Mouse (Mus musculus) lung, embryonic 16.5 days (tissue): ENCODE measurements around the gene Rdx. TPM values are rescaled to one million over a fixed set of nuclear protein-coding genes. Genes with fewer than 3 reads are reported as not detected.

Source experiments
- ATAC-seq: fragments of 200-750 bp; cut with Nextera tagmentation; 2 replicates; pipeline ENCODE4 v1.8.0; 2017; ENCODE audit warnings: low read depth, mild to moderate bottlenecking, moderate library complexity
- H3K27ac ChIP-seq: fragments of 300-500 bp; sonication (generic); 2 replicates; pipeline ENCODE4 v1.5.1; 2014; ENCODE audit warnings: mild to moderate bottlenecking, control low read depth, low read length
- H3K27me3 ChIP-seq: fragments of 300-500 bp; sonication (generic); 2 replicates; pipeline ENCODE4 v1.6.1; 2014; ENCODE audit warnings: low read depth, low read length, mixed read lengths; ENCODE audit not compliant: control insufficient read depth, insufficient read depth
- H3K36me3 ChIP-seq: fragments of 300-500 bp; sonication (generic); 2 replicates; pipeline ENCODE4 v1.6.1; 2014; ENCODE audit warnings: low read length; ENCODE audit not compliant: control insufficient read depth, insufficient read depth
- H3K4me1 ChIP-seq: fragments of 300-500 bp; sonication (generic); replicated peaks from 2 replicates; pipeline ENCODE4 v1.6.1; 2014; ENCODE audit warnings: low read length, mixed read lengths; ENCODE audit not compliant: control insufficient read depth, insufficient read depth
- H3K4me2 ChIP-seq: fragments of 300-500 bp; sonication (generic); 2 replicates; pipeline ENCODE4 v1.6.1; 2014; ENCODE audit warnings: low read depth, low read length, control low read depth
- H3K4me3 ChIP-seq: fragments of 300-500 bp; sonication (generic); 2 replicates; pipeline ENCODE4 v1.5.1; 2014; ENCODE audit warnings: mild to moderate bottlenecking, low read length, control low read depth
- H3K9ac ChIP-seq: fragments of 300-500 bp; sonication (generic); 2 replicates; pipeline ENCODE4 v1.6.1; 2014; ENCODE audit warnings: low read length, control low read depth
- H3K9me3 ChIP-seq: fragments of 300-500 bp; sonication (generic); 2 replicates; pipeline ENCODE4 v1.6.1; 2016; ENCODE audit warnings: low read length; ENCODE audit not compliant: control insufficient read depth
- WGBS: fragments of 180-500 bp; shearing (Covaris S2); extraction: QIAGEN DNeasy Blood & Tissue Kit; methylation state at CpG from one replicate; pipeline ENCODE4 v1.1.7; 2014; 5-methylcytosine and 5-hydroxymethylcytosine counted together
- polyA plus RNA-seq: library from polyadenylated mRNA; unstranded; fragments of >200 nt; fragmentation: Nextera tagmentation; extraction: Ambion mirVana; gene quantifications from 2 replicates; pipeline ENCODE4 v1.2.1, GENCODE M21; 2015

Gene Rdx
- polyA plus RNA-seq, 1 experiment from 2014 or later: 115 TPM

GRCm38 (mm10) chr9:52077692-52078091 is 30.7 kb downstream of the Rdx start:
- H3K9me3 ChIP-seq: no peaks in the 10 kb centered on the region
- no peak overlapping the region for H3K9ac ChIP-seq
- H3K27me3 ChIP-seq: no peaks in the 10 kb centered on the region
- H3K4me3 ChIP-seq: no peak overlapping the region
- H3K27ac ChIP-seq: no peak overlapping the region
- peaks cover 39% of the 10 kb centered on the region for H3K36me3 ChIP-seq
- WGBS: 73% methylated on average over 1 of the region's 1 CpGs
- no peaks in the 10 kb centered on the region for H3K4me1 ChIP-seq
- H3K4me2 ChIP-seq: no peak overlapping the region
- no peak for ATAC-seq

- Histone ChIP-seq H3K4me3 (no peak overlapping the region), H3K36me3 (peaks cover 32% of the 10 kb centered on the region), H3K9ac (no peak overlapping the region), H3K4me1 (no peaks in the 10 kb centered on the region), H3K27ac (no peak overlapping the region), H3K4me2 (no peak overlapping the region), H3K27me3 (no peaks in the 10 kb centered on the region), H3K9me3 (no peaks in the 10 kb centered on the region)
- ATAC-seq: no peak
- WGBS: 45% methylated on average over 2 of the region's 2 CpGs
Measured at GRCm38 (mm10) chr9:52081979-52082378, 35.0 kb downstream of the Rdx start.

GRCm38 (mm10) chr9:52082414-52082813 is 35.4 kb downstream of the Rdx start:
- no peak for ATAC-seq
- H3K27me3 ChIP-seq: no peaks in the 10 kb centered on the region
- H3K36me3 ChIP-seq: peaks cover 36% of the 10 kb centered on the region
- H3K9ac ChIP-seq: no peak overlapping the region
- no peaks in the 10 kb centered on the region for H3K4me1 ChIP-seq
- H3K4me2 ChIP-seq: no peak overlapping the region
- H3K9me3 ChIP-seq: no peaks in the 10 kb centered on the region
- H3K27ac ChIP-seq: no peak overlapping the region
- no peak overlapping the region for H3K4me3 ChIP-seq
- WGBS: 74% methylated on average over 4 of the region's 4 CpGs

GRCm38 (mm10) chr9:52091752-52092151 is 44.8 kb downstream of the Rdx start:
- no peak for ATAC-seq
- 90% methylated on average over 9 of the region's 9 CpGs for WGBS
- H3K9ac ChIP-seq: no peak overlapping the region

GRCm38 (mm10) chr9:52092311-52092710 is 45.3 kb downstream of the Rdx start:
- no peaks in the 10 kb centered on the region for H3K27me3 ChIP-seq
- H3K4me3 ChIP-seq: no peak overlapping the region
- H3K4me1 ChIP-seq: peaks cover 5% of the 10 kb centered on the region; the same call in 1 of the 2 replicates
- H3K9me3 ChIP-seq: no peaks in the 10 kb centered on the region
- H3K4me2 ChIP-seq: no peak overlapping the region
- H3K27ac ChIP-seq: no peak overlapping the region
- no peak for ATAC-seq
- 84% methylated on average over 5 of the region's 5 CpGs for WGBS
- H3K9ac ChIP-seq: no peak overlapping the region
- peaks cover 10% of the 10 kb centered on the region for H3K36me3 ChIP-seq

More at GRCm38 (mm10) chr9:52091752-52092151, 44.8 kb downstream of the Rdx start:
- Histone ChIP-seq H3K4me2 (no peak overlapping the region), H3K9me3 (no peaks in the 10 kb centered on the region), H3K4me1 (peaks cover 5% of the 10 kb centered on the region; the same call in 1 of the 2 replicates), H3K4me3 (no peak overlapping the region), H3K27me3 (no peaks in the 10 kb centered on the region), H3K27ac (no peak overlapping the region), H3K36me3 (peaks cover 16% of the 10 kb centered on the region)

GRCm38 (mm10) chr9:52093108-52093507 is 46.1 kb downstream of the Rdx start:
- peaks cover 4% of the 10 kb centered on the region for H3K36me3 ChIP-seq
- no peak overlapping the region for H3K4me3 ChIP-seq
- H3K9me3 ChIP-seq: no peaks in the 10 kb centered on the region
- no peak overlapping the region for H3K27ac ChIP-seq
- no peak overlapping the region for H3K4me2 ChIP-seq
- no peak overlapping the region for H3K9ac ChIP-seq
- H3K27me3 ChIP-seq: no peaks in the 10 kb centered on the region
- ATAC-seq: 0 out of 2 replicates have a peak, but pooled peaks have one; percentile 15
- H3K4me1 ChIP-seq: peaks cover 5% of the 10 kb centered on the region; the same call in 1 of the 2 replicates
- WGBS: 68% methylated on average over 8 of the region's 8 CpGs

GRCm38 (mm10) chr9:52094016-52094415 is 47.0 kb downstream of the Rdx start:
- H3K9me3 ChIP-seq: no peaks in the 10 kb centered on the region
- ATAC-seq: no peak
- WGBS: 62% methylated on average over 5 of the region's 5 CpGs
- H3K27ac ChIP-seq: no peak overlapping the region
- no peaks in the 10 kb centered on the region; the same call in 1 of the 2 replicates for H3K36me3 ChIP-seq
- H3K4me3 ChIP-seq: no peak overlapping the region
- H3K27me3 ChIP-seq: no peaks in the 10 kb centered on the region
- no peak overlapping the region for H3K9ac ChIP-seq
- no peak overlapping the region for H3K4me2 ChIP-seq
- H3K4me1 ChIP-seq: peaks cover 5% of the 10 kb centered on the region; the same call in 1 of the 2 replicates

- peak; percentile 48; the same call in 1 of the 2 replicates for ATAC-seq
- Histone ChIP-seq H3K9ac (no peak overlapping the region), H3K4me1 (peaks cover 5% of the 10 kb centered on the region; the same call in 1 of the 2 replicates), H3K4me2 (no peak overlapping the region), H3K4me3 (no peak overlapping the region), H3K27ac (no peak overlapping the region), H3K27me3 (no peaks in the 10 kb centered on the region), H3K36me3 (no peaks in the 10 kb centered on the region; the same call in 1 of the 2 replicates), H3K9me3 (no peaks in the 10 kb centered on the region)
- WGBS: 61% methylated on average over 10 of the region's 10 CpGs
Measured at GRCm38 (mm10) chr9:52094471-52094980, 47.6 kb downstream of the Rdx start.

- no peak for ATAC-seq
- WGBS: 57% methylated on average over 3 of the region's 3 CpGs
Measured at GRCm38 (mm10) chr9:52095666-52096065, 48.7 kb downstream of the Rdx start.

More at GRCm38 (mm10) chr9:52095666-52096065, 48.7 kb downstream of the Rdx start:
- no peaks in the 10 kb centered on the region for H3K36me3 ChIP-seq
- H3K27me3 ChIP-seq: no peaks in the 10 kb centered on the region
- H3K27ac ChIP-seq: no peak overlapping the region
- H3K9me3 ChIP-seq: no peaks in the 10 kb centered on the region
- H3K4me3 ChIP-seq: no peak overlapping the region
- H3K4me2 ChIP-seq: no peak overlapping the region
- peaks cover 5% of the 10 kb centered on the region; the same call in 1 of the 2 replicates for H3K4me1 ChIP-seq
- no peak overlapping the region for H3K9ac ChIP-seq
